Mouse (Mus musculus): ENCODE results near the gene Cacna1c. TPM values are rescaled to one million over a fixed set of nuclear protein-coding genes. Genes with fewer than 3 reads are reported as not detected.

Gene Cacna1c
- polyA plus RNA-seq (2016; fragmentation: Nextera tagmentation; extraction: Ambion mirVana), result 6.9 and 7.3 TPM in 2 replicates

GRCm38 (mm10) chr6:119196382-119197305, at the start of gene Cacna1c:
Gene Cacna1c (minus strand): TSS chr6:119196418.
- peaks cover 13% of the 10 kb centered on the region for H3K4me1 ChIP-seq
- no peak for ATAC-seq (ENCODE audit: low FRiP score)
- 82% methylated on average over 17 of the region's 17 CpGs for WGBS
- no peaks in the 10 kb centered on the region for H3K27me3 ChIP-seq
- H3K9ac ChIP-seq, result no peak within 1 kb of the TSS
- peaks cover 29% of the 10 kb centered on the region for H3K36me3 ChIP-seq
- H3K27ac ChIP-seq, result no peak within 1 kb of the TSS
- H3K4me3 ChIP-seq, result no peak within 1 kb of the TSS
- no peak within 1 kb of the TSS for H3K4me2 ChIP-seq (replicated peaks)
- no peaks in the 10 kb centered on the region for H3K9me3 ChIP-seq (replicated peaks)

GRCm38 (mm10) chr6:119240871-119241705, 44.9 kb upstream of the Cacna1c start:
- Histone ChIP-seq H3K4me2 (replicated peaks) (no peak overlapping the region), H3K4me3 (no peak overlapping the region), H3K9ac (no peak overlapping the region), H3K27ac (no peak overlapping the region), H3K36me3 (no peaks in the 10 kb centered on the region), H3K4me1 (peaks cover 10% of the 10 kb centered on the region), H3K9me3 (replicated peaks) (peaks cover 4% of the 10 kb centered on the region), H3K27me3 (no peaks in the 10 kb centered on the region)
- 45% methylated on average over 21 of the region's 21 CpGs for WGBS
- no peak for ATAC-seq (ENCODE audit: low FRiP score)

GRCm38 (mm10) chr6:119240256-119240655, 44.0 kb upstream of the Cacna1c start:
- Histone ChIP-seq H3K27ac (no peak overlapping the region), H3K27me3 (no peaks in the 10 kb centered on the region), H3K4me3 (no peak overlapping the region), H3K4me1 (peaks cover 11% of the 10 kb centered on the region), H3K9ac (no peak overlapping the region), H3K9me3 (replicated peaks) (no peaks in the 10 kb centered on the region), H3K4me2 (replicated peaks) (no peak overlapping the region), H3K36me3 (no peaks in the 10 kb centered on the region)
- WGBS, result 70% methylated on average over 7 of the region's 7 CpGs
- ATAC-seq (ENCODE audit: low FRiP score), result no peak

- Histone ChIP-seq H3K4me1 (peaks cover 11% of the 10 kb centered on the region), H3K4me3 (no peak overlapping the region), H3K27ac (no peak overlapping the region), H3K9me3 (replicated peaks) (no peaks in the 10 kb centered on the region), H3K4me2 (replicated peaks) (no peak overlapping the region), H3K9ac (no peak overlapping the region), H3K36me3 (no peaks in the 10 kb centered on the region), H3K27me3 (no peaks in the 10 kb centered on the region)
- no peak for ATAC-seq (ENCODE audit: low FRiP score)
- 77% methylated on average over 5 of the region's 5 CpGs for WGBS
These were observed 43.3 kb upstream of the Cacna1c start for GRCm38 (mm10) chr6:119239341-119240005.

- WGBS, result 56% methylated on average over 8 of the region's 8 CpGs
- H3K9ac ChIP-seq, result no peak overlapping the region
- peak; percentile 72 for ATAC-seq (ENCODE audit: low FRiP score)
- no peaks in the 10 kb centered on the region for H3K36me3 ChIP-seq
- H3K4me2 ChIP-seq (replicated peaks), result no peak overlapping the region
- no peak overlapping the region for H3K4me3 ChIP-seq
- H3K27me3 ChIP-seq, result no peaks in the 10 kb centered on the region
- H3K27ac ChIP-seq, result peak overlapping the region; percentile 55; the same call in 1 of the 2 replicates
- no peaks in the 10 kb centered on the region for H3K9me3 ChIP-seq (replicated peaks)
- H3K4me1 ChIP-seq, result peaks cover 11% of the 10 kb centered on the region
These were observed 41.3 kb upstream of the Cacna1c start for GRCm38 (mm10) chr6:119237427-119237989.

GRCm38 (mm10) chr6:119236241-119236640, 40.0 kb upstream of the Cacna1c start, which contains the start of gene Cacna2d4:
Gene Cacna2d4 (plus strand): TSS chr6:119236526.
- Histone ChIP-seq H3K9me3 (replicated peaks) (no peaks in the 10 kb centered on the region), H3K36me3 (no peaks in the 10 kb centered on the region), H3K4me2 (replicated peaks) (no peak within 1 kb of the TSS), H3K4me1 (peaks cover 8% of the 10 kb centered on the region), H3K9ac (no peak within 1 kb of the TSS), H3K27me3 (no peaks in the 10 kb centered on the region), H3K4me3 (no peak within 1 kb of the TSS), H3K27ac (no peak within 1 kb of the TSS)
- no peak for ATAC-seq (ENCODE audit: low FRiP score)
- 55% methylated on average over 1 of the region's 1 CpGs for WGBS

- no peak overlapping the region for H3K4me2 ChIP-seq (replicated peaks)
- H3K4me1 ChIP-seq, result 0 out of 2 replicates have a peak, but pooled peaks cover 2% of the 10 kb centered on the region
- H3K4me3 ChIP-seq, result no peak overlapping the region
- ATAC-seq (ENCODE audit: low FRiP score), result no peak
- H3K9ac ChIP-seq, result no peak overlapping the region
- H3K27me3 ChIP-seq, result no peaks in the 10 kb centered on the region
- H3K9me3 ChIP-seq (replicated peaks), result no peaks in the 10 kb centered on the region
- H3K27ac ChIP-seq, result no peak overlapping the region
- no peaks in the 10 kb centered on the region for H3K36me3 ChIP-seq
- WGBS, result 72% methylated on average over 5 of the region's 5 CpGs
These were observed 39.2 kb upstream of the Cacna1c start for GRCm38 (mm10) chr6:119235441-119235840.

- Histone ChIP-seq H3K36me3 (no peaks in the 10 kb centered on the region), H3K27me3 (no peaks in the 10 kb centered on the region), H3K4me1 (0 out of 2 replicates have a peak, but pooled peaks cover 2% of the 10 kb centered on the region), H3K9me3 (replicated peaks) (no peaks in the 10 kb centered on the region), H3K4me2 (replicated peaks) (no peak overlapping the region), H3K4me3 (no peak overlapping the region), H3K9ac (no peak overlapping the region), H3K27ac (no peak overlapping the region)
- ATAC-seq (ENCODE audit: low FRiP score), result no peak
- 42% methylated on average over 3 of the region's 3 CpGs for WGBS
These were observed 36.8 kb upstream of the Cacna1c start for GRCm38 (mm10) chr6:119233066-119233465.

- H3K27ac ChIP-seq, result no peak overlapping the region
- no peaks in the 10 kb centered on the region for H3K36me3 ChIP-seq
- ATAC-seq (ENCODE audit: low FRiP score), result no peak
- 83% methylated on average over 11 of the region's 11 CpGs for WGBS
- no peaks in the 10 kb centered on the region for H3K9me3 ChIP-seq (replicated peaks)
- no peak overlapping the region for H3K4me3 ChIP-seq
- 0 out of 2 replicates have a peak, but pooled peaks cover 3% of the 10 kb centered on the region for H3K4me1 ChIP-seq
- H3K4me2 ChIP-seq (replicated peaks), result no peak overlapping the region
- H3K27me3 ChIP-seq, result no peaks in the 10 kb centered on the region
- no peak overlapping the region for H3K9ac ChIP-seq
These were observed 32.8 kb upstream of the Cacna1c start for GRCm38 (mm10) chr6:119228861-119229603.

- Histone ChIP-seq H3K27ac (no peak overlapping the region), H3K4me1 (0 out of 2 replicates have a peak, but pooled peaks cover 3% of the 10 kb centered on the region), H3K4me2 (replicated peaks) (no peak overlapping the region), H3K36me3 (peaks cover 3% of the 10 kb centered on the region; the same call in 1 of the 2 replicates), H3K9ac (no peak overlapping the region), H3K9me3 (replicated peaks) (no peaks in the 10 kb centered on the region), H3K4me3 (no peak overlapping the region), H3K27me3 (no peaks in the 10 kb centered on the region)
- ATAC-seq (ENCODE audit: low FRiP score), result no peak
- 91% methylated on average over 8 of the region's 8 CpGs for WGBS
These were observed 30.8 kb upstream of the Cacna1c start for GRCm38 (mm10) chr6:119227001-119227400.

- Histone ChIP-seq H3K9ac (no peak overlapping the region), H3K36me3 (peaks cover 11% of the 10 kb centered on the region), H3K9me3 (replicated peaks) (no peaks in the 10 kb centered on the region), H3K27ac (no peak overlapping the region), H3K4me3 (no peak overlapping the region), H3K4me1 (0 out of 2 replicates have a peak, but pooled peaks cover 3% of the 10 kb centered on the region), H3K4me2 (replicated peaks) (no peak overlapping the region), H3K27me3 (no peaks in the 10 kb centered on the region)
- ATAC-seq (ENCODE audit: low FRiP score), result no peak
- 90% methylated on average over 6 of the region's 6 CpGs for WGBS
These were observed 29.5 kb upstream of the Cacna1c start for GRCm38 (mm10) chr6:119225731-119226130.
